Mouse (Mus musculus) naive thymus-derived CD4-positive, alpha-beta T cell, adult 2 months (primary cell): ENCODE results near the gene Tfdp1.
"Not testable (repeated sequence)": the region's sequence is repeated elsewhere in the genome, so short reads cannot be mapped to it uniquely, and the experiment has no call there.

Experiments
- DNase-seq: peaks from one replicate; pipeline ENCODE4 v3.0.0-alpha.2; 2011; ENCODE audit warnings: low read depth

Gene Tfdp1

DNA sequence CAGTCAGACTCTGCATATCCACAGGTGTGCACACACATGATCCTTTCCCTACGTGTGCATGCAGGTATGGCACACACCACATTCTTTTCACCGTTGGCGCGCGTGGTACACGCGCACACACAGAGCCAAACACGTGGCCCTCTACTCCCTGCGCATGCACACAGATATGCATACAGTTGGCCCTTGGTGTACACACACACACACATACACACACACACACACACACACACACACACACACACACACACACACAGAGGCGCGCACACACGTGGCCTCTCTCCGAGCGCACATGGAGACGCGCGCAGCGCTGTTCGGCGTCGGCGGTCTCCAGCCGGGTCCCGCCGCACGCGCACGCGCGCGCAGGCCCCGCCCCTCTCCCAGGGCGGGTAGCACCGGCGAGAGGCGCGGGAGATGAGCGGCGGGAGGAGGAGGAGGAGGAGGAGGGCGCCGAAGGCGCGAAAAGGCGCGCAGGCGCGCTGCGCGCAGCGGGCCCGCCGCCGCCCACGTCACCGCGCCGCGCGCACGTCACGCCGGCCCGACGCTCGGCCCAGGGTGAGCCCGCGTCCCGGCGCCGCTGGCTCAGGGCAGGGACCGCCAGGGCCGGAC, at the start of gene Tfdp1:
Gene Tfdp1, plus strand, starts transcription at position 497 of the 606 bp plus-strand sequence.
- peak; percentile 87 for DNase-seq

DNA sequence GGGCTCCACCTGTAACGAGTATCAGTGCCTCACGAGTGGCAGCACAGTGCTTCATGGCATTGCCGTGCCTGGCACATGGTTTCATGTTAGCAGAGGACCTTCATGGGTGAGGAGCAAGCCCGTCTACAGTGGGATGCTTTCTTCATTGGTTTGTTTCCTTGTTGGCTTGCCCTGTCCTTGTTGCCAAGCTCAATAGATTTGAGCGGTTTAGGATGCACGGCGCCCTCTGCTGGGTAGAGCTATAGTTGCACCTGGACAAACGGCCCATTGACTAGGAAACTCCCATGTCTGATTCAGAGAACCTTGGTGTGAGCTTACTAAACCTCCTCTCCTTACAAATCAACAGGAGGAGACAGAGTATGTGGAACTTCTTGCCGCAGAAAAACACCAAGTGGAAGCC, 46.2 kb upstream of the Tfdp1 start:
- DNase-seq, result peak; percentile 88

DNA sequence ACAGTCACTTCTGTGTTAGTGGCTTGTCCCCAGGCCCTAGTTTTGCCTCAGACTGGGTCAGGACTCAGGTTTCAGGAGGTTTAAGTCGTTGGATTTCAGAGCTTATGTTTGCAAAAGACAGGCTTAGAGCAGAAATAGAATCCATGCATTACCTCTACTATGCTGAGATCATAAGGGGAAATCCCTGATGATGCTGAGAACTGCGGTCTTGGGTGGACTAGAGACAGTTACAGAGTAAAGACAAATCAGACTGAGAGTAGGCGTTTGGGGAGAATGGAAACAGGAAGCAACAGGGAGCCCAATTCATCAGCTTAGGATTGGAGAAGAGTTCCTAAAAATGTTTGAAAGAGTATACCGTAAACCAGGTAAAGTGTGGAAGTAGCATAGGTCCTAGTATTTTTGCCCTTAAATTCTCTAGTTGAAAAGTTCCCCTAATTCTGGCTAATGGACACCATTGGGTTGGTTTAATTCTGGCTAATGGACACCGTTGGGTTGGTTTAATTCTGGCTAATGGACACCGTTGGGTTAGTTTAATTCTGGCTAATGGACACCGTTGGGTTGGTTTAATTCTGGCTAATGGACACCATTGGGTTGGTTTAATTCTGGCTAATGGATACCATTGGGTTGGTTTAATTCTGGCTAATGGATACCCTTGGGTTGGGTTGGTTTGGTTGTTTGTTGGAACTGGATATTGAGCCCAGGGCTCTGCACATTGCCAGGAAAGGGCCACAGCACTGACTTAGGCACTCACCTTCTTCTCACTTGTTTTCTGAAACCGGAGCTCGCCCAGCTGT, 44.7 kb upstream of the Tfdp1 start:
- no peak for DNase-seq

DNA sequence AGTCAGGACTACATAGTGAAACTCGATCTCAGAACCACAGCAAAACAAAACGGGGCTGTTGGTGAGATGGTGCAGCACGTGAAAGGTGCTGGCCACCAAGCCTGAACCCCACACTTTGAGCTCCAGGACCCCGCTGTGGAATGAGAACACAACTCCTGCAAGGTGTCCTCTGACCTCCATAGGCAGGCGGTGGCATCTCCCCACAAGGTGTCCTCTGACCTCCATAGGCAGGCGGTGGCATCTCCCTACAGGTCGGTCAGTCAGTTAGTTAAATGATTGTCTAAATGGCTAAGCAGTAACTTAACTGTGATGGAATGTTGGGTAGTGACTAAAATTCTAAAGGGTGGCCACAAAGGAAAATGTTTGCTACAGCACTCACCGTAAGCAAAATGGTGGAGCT, 39.0 kb upstream of the Tfdp1 start:
- DNase-seq, result no peak

DNA sequence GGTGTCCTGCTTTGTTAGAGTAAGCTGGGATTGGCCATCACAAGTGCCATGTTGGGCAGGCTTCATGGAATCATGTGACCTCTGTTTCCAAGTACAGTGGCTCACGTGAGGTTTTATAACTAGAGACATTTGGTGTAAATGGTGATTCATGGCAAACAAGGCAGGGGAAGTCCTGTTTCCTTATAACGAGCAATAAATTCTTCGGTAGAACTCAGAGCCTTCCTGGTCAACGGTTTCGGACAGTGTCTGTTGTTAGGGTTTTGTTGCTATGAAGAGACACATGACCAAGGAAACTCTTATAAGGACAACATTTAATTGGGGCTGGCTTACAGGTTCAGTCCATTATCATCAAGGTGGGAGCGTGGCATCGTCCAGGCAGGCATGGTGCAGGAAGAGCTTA, 37.5 kb upstream of the Tfdp1 start:
- DNase-seq, result no peak

DNA sequence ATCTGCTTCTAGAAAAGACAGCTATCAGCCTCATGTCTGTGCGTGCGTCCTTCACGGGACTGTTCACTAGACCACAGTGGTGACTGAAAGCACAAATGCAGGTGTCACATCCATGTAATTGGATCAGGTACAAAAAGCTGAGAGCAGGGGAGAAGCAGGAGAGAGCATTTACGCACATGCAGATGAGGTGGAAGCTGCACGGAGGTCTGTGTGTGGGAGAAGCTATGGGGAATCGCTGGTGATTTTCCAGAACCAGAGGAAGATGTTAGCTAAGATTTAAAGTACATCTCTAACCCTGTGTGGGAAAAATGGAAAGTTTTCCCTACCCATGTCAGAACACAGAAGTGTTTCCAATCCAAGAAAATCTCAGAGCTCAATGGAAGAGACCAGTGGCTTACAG, 33.1 kb upstream of the Tfdp1 start:
- no peak for DNase-seq

DNA sequence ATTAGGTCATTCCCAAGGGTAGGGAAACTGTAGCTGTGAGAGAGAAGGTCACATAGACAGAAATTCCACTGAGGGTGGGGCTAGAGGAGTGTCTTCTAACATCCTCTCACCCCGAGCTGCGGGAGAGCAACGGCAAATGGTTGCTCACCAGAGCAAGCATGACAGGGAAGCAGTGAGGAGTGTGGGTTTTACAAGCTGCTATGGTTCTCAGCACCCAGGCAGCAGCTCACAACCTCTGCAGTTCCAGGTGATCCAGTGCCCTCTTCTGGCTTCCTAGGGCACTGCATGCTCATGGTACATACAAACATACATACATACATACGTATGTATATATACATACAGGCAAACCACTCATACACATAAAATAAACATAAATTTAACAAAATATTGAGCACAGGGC, 32.7 kb upstream of the Tfdp1 start:
- DNase-seq, result no peak

DNA sequence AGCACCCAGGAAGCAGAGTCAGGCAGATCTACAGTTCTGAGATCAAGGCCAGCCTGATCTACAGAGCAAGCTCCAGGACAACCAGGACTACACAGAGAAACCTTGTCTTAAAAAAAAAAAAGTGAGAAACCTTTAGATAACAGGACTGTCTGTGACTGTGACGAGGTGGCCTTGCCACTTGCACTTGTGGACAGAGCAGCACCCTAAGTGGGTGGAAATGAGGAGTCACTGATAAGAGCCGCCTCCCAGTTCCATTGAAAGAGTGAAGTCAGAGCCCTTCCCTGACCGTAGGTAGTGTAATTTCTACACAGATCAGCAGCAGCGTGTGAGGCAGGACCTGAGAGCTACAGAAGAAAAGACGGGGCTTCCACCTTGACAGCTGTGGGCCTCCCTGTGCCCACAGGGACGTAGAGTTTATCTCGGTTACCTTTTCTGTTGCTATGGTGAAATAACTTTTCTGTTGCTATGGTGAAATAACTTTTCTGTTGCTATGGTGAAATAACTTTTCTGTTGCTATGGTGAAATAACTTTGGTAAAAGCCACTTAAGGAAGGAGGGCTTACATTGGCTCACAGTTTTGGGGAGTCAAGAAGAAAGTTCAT, 32.1 kb upstream of the Tfdp1 start:
- no peak for DNase-seq

DNA sequence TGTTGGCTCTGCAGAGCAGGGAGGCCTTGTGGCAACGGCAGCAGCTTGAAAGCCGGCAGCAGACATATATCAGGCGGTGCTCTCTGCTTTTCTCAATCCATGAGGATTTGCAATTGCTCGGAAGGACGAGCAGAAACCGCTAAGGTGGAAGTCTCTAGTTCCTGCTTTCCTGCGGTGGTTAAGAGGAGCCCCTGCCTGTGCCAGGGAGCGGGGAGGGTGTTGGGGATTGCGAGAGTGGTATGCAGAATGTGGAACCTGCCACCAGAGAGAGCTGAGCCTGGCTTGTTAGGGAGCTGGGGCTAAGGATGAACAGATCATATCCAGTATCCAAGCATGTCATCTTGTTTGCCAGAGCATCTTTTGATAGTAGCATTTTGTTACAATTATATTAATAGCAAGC, 31.6 kb upstream of the Tfdp1 start:
- no peak for DNase-seq

DNA sequence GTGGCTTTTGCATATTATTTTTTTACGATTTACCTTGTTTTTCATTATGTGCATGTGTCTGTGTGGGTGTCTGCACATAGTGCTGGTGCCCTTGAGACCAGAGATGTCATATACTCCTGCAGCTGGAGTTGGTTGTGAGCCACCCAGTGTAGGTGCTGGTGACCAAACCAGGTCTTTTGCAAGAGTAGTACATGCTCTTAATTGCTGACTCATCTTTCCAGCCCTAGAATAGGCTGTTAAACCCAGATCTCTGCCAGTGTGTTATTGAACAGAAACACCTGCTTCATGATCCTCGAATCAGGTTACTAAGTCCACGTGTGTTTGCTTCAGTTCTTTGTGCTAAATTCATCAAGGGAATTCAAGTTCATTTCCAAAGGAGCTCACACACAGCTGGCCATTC, 23.6 kb upstream of the Tfdp1 start:
- DNase-seq, result no peak

DNA sequence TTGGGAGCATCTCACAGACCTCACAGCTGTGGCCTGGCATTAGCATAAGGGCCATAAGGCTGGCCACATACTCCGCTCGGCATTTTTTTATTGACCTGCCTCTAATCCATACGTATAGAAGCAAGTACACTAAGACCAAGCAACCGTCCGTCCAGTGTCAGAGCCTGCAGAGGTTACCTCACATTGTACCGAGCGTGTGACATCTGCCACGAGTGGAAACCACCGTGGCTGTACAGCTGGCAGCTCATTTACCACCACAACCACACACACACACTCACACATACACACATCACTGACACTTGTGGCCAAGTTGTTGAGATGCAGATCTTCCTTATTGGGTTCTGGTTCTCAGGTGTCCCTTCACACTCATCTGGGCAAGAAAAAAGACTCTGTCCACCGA, 21.9 kb upstream of the Tfdp1 start:
- no peak for DNase-seq

DNA sequence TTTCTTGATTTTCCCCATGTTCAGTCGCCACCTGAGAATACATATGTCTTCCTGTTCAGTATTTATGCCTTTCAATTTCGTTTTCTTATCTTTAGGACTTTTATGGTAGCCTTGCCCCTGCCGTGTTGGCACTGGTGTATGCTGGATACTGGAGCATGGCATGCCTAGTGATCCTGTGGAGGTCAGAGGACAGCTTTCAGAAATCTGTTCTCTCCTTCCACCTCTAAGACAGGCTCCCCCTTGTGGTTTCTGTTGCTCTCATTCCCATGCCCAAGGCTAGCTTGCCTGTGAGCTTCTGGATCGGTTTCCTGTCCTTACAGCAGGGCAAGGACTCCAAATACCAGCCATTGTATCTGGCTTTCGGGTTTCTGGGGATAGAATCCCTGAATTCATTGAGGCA, 12.0 kb upstream of the Tfdp1 start:
- peak; percentile 15 for DNase-seq

DNA sequence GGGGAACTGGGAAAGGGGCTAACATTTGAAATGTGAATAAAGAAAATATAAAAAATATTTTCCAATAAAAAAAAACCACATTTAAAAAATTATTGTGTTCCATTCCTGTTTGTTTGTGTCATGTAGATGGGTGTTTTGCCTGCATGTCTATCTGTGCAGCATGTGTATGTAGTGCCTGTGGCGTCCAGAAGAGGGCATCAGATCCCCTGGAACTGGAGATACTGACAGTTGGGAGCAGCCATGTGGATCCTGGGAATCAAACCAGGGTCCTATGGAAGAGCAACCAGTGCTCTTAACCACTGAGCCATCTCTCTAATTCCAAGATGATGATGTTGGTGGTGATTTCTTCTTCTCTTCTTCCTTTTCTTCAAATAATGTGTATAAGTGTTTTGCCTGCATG, 3.9 kb upstream of the Tfdp1 start:
- DNase-seq, result no peak

DNA sequence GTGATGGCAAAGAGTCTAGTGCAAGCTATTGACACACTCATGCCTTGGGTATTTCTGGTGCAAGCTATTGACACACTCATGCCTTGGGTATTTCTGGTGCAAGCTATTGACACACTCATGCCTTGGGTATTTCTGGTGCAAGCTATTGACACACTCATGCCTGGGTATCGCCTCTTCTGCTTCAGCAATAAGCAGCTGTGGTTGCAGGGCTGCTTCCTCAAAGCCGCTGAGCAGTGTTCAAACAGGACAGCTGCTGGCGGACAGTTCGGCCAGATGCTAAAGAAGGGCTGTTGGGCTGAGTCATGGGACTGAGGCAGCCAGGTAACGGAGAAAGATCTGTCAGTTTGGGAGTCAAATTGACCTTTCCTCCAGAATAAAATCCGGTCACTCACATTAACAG, 1.3 kb upstream of the Tfdp1 start:
- not testable (repeated sequence) for DNase-seq

DNA sequence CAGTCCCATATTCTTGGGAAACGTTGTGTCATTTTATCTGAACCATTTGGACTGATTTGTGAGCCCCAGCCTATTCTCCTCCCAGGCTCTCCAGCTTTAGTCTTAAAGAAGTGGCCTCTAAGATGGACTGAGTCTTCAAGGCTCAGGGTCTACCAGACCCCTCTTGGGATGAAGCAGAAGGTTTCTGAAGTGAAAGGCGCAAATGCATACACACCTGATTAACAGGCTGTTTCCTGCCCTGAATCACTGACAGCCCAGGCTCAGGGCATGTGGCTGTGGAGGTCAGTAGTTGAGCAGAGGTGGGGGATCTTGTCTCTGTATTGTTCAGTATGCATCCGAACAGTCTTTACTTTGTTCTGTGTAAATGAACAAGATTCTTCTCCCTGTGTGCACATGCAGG, 873 bp upstream of the Tfdp1 start:
- no peak for DNase-seq

DNA sequence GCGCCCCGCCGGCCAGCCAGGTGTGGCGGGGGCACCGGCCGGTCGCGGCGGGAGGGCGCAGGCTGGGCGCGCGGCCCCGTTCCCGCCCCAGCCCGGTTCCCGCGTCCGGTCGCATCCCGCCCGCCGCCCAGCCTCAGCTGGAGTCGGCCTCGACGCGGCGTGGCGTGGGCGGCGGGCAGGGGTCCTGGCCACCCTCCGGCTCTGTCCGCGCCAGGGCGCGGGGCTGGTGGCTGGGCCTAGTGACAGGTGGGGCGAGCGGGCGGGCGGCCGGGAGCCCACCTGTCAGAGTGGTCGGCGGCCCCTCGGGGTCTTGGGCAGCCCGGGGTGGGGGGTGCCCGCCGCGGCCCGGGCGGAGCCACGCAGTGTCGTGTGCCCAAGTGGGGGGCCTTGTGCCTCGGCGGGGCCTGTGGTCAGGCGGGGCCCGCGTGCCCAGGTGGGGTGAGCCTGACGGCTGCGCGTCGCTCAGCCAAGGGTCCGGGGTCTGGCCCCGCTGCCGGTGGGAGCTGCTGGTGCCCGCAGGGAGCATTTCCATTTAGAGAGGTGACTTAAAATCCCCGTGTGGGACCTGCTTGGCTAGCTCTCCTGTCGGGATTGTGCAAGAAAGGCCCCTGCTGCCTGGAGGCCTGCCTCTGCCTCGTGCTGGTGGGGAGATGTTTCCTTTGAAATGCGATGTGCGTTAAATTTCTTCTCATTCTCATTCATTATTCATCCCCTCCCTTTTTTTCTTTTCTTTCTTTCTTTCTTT, 522 bp downstream of the Tfdp1 start:
- peak; percentile 53 for DNase-seq

DNA sequence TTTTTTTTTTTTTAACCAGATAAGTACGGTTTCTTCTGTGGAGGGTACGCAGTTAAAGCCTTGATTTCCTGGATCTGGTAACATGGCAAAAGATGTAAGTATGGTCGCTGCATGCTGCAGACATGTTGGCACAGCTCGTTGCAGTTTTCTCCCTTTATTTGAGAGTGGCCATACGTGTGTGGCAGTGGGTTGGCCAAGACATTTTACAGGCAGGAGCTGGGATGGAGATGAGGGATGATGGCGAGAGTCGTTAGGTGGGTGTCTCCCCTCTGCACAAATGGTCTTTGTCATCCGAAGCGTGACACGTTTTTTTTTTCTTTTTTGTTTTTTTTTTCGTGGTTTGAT, 1.1 kb downstream of the Tfdp1 start:
- DNase-seq, result no peak

DNA sequence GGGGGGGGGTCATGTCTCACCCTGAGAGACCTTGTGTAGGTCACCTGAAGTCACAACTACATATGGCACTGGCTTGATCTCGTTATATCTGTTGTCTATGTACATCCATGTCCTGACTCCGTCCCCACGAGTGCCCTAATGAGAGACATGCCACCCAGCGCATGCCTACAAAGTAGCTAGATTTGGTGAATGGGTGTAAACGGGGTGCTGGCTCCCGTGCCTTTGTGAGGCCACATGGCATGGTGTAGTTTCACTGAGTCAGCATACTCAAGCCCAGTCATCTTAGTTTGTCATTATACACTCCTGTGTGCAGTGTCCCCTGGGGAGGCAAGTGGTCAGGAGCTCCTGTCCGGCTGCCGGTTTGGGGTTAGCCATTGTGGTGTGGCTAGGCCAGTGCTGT, 2.1 kb downstream of the Tfdp1 start:
- no peak for DNase-seq

DNA sequence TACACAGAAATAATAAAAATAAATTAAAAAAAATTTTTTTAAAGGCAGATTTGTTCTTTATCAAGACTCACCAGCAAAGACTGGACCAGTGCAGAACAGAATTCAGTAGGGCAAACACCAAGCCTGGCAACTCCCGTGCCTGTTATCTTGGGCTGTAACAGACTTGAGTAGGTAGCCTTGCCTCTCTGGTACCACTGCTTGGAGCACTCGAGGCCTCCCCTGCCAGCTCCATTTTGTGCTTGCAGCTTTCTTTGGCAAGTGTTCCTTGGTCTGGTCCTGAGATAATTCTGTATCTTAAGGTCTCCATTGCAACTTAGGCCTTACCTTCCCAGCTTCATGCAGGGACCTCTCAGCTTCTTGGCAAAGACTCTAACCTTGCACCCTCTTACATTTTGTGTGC, 3.8 kb downstream of the Tfdp1 start:
- DNase-seq, result no peak

DNA sequence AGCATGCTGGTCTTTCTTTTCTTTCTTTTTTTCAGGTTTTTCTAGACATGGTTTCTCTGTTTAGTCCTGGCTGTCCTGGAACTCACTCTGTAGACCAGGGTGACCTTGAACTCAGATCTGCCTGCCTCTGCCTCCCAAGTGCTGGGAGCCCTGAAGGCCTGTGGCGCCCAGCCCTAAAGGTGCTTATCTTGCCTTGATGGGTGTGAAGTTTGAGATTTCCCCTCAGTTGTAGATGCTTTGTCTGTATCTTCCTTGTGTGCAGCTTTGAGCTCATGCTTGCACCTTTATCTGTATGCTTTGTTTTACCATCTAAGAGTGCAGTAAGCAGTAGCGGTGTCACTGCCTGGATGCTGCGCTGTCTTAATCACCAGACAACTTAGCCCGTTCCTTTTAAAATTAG, 4.6 kb downstream of the Tfdp1 start:
- no peak for DNase-seq

DNA sequence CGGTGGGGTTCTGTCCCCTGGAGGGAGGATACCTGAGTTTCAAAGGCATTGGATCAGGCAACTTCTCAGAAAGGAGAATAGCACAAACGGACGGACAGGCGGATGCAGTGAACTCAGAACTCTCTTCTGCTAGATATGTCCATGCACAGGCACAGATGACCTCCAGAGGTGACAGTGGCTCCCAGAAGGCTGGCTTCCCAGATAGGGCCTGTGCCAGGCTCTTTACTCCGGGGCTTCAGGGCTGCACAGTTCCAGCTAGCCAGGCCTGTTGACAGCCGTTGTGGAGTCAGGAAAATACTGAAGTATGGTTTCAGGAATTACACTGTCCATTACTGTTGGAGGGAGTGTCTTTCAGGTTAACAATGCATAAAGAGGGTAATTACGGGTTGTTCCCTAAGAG, 11.5 kb downstream of the Tfdp1 start:
- no peak for DNase-seq

DNA sequence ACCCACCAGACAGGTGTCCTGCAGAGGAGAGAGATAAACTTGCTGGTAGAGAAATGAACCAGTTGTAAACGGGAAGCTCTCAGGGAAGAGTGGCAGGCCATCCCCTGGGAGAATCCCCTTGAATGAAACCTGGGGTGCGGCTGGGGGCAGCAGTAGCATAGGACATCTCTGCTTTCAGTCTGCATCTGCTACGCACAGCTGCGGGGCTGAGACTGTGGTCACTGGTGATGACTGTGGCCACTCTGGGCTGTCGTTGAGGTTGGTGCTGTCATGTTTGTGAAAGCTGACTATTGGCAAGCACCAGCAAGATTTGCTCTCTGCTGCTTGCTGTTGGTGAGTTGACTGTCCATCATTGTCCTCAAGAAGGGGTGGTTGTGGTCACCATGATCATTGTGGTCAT, 13.0 kb downstream of the Tfdp1 start:
- DNase-seq, result no peak

DNA sequence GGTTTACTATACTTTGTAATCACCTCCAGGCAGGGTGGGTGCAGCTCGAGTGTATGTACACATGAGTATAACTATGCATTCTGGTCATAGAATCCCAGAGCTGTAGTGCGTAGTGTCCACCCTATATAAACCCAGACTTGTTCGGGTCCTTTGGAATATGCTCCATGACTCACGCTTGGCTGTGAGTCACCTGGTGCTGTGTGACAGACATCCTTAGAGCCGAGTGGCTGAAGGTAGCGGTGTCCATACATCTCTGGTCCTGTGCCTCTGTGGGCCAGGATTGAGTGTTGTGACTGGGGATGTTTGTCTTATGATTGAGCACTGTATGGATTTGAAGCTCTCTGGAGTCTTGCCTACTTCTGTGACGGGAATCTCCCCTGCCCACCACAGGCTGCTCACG, 14.1 kb downstream of the Tfdp1 start:
- no peak for DNase-seq
